Mouse (Mus musculus) olfactory bulb, adult 2 months (tissue): ENCODE measurements around the gene Gm49380.

ENCODE experiments used
- CTCF ChIP-seq: fragments of 200-500 bp; IDR thresholded peaks from 2 replicates; pipeline ENCODE4 v1.5.1; 2012; ENCODE audit warnings: low read depth, mild to moderate bottlenecking, low read length, moderate library complexity; ENCODE audit not compliant: insufficient read depth
- POLR2A ChIP-seq: fragments of 200-500 bp; IDR thresholded peaks from 2 replicates; pipeline ENCODE4 v1.6.1; 2012; ENCODE audit warnings: mild to moderate bottlenecking, low read depth, low read length, moderate library complexity; ENCODE audit not compliant: insufficient read depth

GRCm38 (mm10) chr9:44074395-44075275, 38.7 kb downstream of the Gm49380 start:
- TF ChIP-seq CTCF: 0 out of 2 replicates have a peak, but pooled peaks have one; percentile 26
- TF ChIP-seq POLR2A: no peak
